Mouse (Mus musculus): Measurements from ENCODE around the gene Gm5089.

GRCm38 (mm10) chr14:122406541-122407219 is 44.2 kb downstream of the Gm5089 start:
- TF ChIP-seq CTCF (IDR thresholded peaks at IDR 0.05 in 2 of 3, conservative IDR thresholded peaks at IDR 0.05 in 1 of 3; ENCODE audit: control insufficient read depth in 1 of 3, insufficient read depth in 1 of 3, low read depth in 2 of 3, low read length in 3 of 3, poor library complexity in 1 of 3, severe bottlenecking in 1 of 3): no peak
- TF ChIP-seq SMC3 (IDR thresholded peaks at IDR 0.05; ENCODE audit: low read depth, low read length): no peak
- no peak for TF ChIP-seq MYC (IDR thresholded peaks at IDR 0.05; ENCODE audit: low read depth, low read length)
- TF ChIP-seq MXI1 (IDR thresholded peaks at IDR 0.05; ENCODE audit: low read depth, low read length): no peak
- no peak for TF ChIP-seq GATA1 (IDR thresholded peaks at IDR 0.05; ENCODE audit: low read depth, low read length)
- no peak for TF ChIP-seq MAX (IDR thresholded peaks at IDR 0.05; ENCODE audit: low read length)
- TF ChIP-seq EP300 (IDR thresholded peaks at IDR 0.05; ENCODE audit: low read depth in 1 of 2, low read length in 2 of 2): no peak
- TF ChIP-seq POLR2A (IDR thresholded peaks at IDR 0.05; ENCODE audit: control insufficient read depth in 1 of 2, insufficient read depth in 1 of 2, low read depth in 1 of 2, low read length in 2 of 2, poor library complexity in 1 of 2): no peak
- no peak for TF ChIP-seq TAL1 (IDR thresholded peaks at IDR 0.05; ENCODE audit: low read length)
- TF ChIP-seq TCF12 (IDR thresholded peaks at IDR 0.05; ENCODE audit: low read depth, low read length): no peak
- TF ChIP-seq HCFC1 (IDR thresholded peaks at IDR 0.05; ENCODE audit: low read depth, low read length): no peak
